Mouse (Mus musculus) liver, adult 2 months (tissue): Measurements from ENCODE around the gene 0610040J01Rik. TPM values are rescaled to one million over a fixed set of nuclear protein-coding genes. Genes with fewer than 3 reads are reported as not detected.

ENCODE experiments used
- DNase-seq: peaks from one replicate; pipeline ENCODE4 v3.0.0-alpha.2; 2011; ENCODE audit warnings: low read depth, low spot score; ENCODE audit errors: extremely low read depth
- H3K27ac ChIP-seq: fragments of 200-500 bp; replicated peaks from 2 replicates; pipeline ENCODE4 v1.5.1; 2012; ENCODE audit warnings: low read depth, mild to moderate bottlenecking, control low read depth, inconsistent platforms, low read length; ENCODE audit not compliant: insufficient read depth
- H3K27me3 ChIP-seq: fragments of 200-500 bp; 2 replicates; pipeline ENCODE4 v1.6.1; 2012; ENCODE audit warnings: mild to moderate bottlenecking, moderate library complexity, low read length, inconsistent platforms; ENCODE audit not compliant: control insufficient read depth, insufficient read depth
- H3K36me3 ChIP-seq: fragments of 200-500 bp; 2 replicates; pipeline ENCODE4 v1.6.1; 2012; ENCODE audit warnings: low read length, inconsistent platforms; ENCODE audit not compliant: control insufficient read depth, insufficient read depth
- H3K4me1 ChIP-seq: fragments of 200-500 bp; 2 replicates; pipeline ENCODE4 v1.6.1; 2011; ENCODE audit warnings: low read length; ENCODE audit not compliant: control insufficient read depth, insufficient read depth
- H3K4me3 ChIP-seq: fragments of 200-500 bp; 2 replicates; pipeline ENCODE4 v1.5.1; 2011; ENCODE audit warnings: low read depth, mild to moderate bottlenecking, control low read depth, low read length, moderate library complexity; ENCODE audit not compliant: insufficient read depth
- H3K79me2 ChIP-seq: fragments of 200-500 bp; 2 replicates; pipeline ENCODE4 v1.6.1; 2012; ENCODE audit warnings: inconsistent platforms, mild to moderate bottlenecking, low read length, moderate library complexity; ENCODE audit not compliant: control insufficient read depth, insufficient read depth
- H3K9ac ChIP-seq: fragments of 200-500 bp; 2 replicates; pipeline ENCODE4 v1.6.1; 2012; ENCODE audit warnings: low read depth, mild to moderate bottlenecking, control low read depth, inconsistent platforms, low read length
- CTCF ChIP-seq: fragments of 200-500 bp; IDR thresholded peaks from 2 replicates; pipeline ENCODE4 v1.5.1; 2011; ENCODE audit warnings: low read depth, low read length, control low read depth
- POLR2A ChIP-seq: fragments of 200-500 bp; IDR thresholded peaks from 2 replicates; pipeline ENCODE4 v1.6.1; 2011; ENCODE audit warnings: low read length, control low read depth; ENCODE audit not compliant: insufficient read depth; ENCODE audit errors: extremely low read depth
- WGBS: fragments of 180-500 bp; shearing (Covaris S2); methylation state at CpG from one replicate; pipeline ENCODE4 v1.1.7; 2018; 5-methylcytosine and 5-hydroxymethylcytosine counted together
- polyA plus RNA-seq: library from polyadenylated mRNA; depleted of rRNA; stranded (reverse); fragments of >200 nt; gene quantifications from 2 replicates; pipeline ENCODE4 v1.2.3, GENCODE M21; 2012
- total RNA-seq: library from RNA; depleted of rRNA; stranded (reverse); fragments of >200 nt; gene quantifications from 2 replicates; pipeline ENCODE4 v1.2.3, GENCODE M21; 2014

Gene 0610040J01Rik
- total and polyA plus RNA-seq, 2 experiments: 20.9 to 32.2 TPM

DNA sequence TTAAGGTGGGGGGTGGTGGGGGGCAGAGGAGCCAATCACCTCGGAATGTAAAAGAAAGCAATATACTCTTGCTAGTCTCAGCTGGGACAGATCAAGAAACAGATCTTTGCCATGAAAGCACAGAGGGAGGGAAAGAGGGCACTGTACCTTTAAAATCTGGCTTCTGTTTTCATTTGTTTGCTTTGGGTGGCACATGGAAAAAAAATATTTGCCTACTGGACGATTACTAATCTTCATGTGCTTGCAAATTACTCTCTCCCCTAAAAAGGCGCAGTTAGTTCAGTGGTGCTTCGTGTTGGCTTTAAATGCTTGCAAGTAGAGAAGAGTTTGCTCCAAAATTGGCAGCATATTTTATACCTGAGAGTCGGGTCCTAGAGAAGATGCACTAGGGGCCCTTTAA, 13.7 kb downstream of the 0610040J01Rik start:
- TF ChIP-seq CTCF: no peak
- TF ChIP-seq POLR2A: no peak
- Histone ChIP-seq H3K9ac (peak overlapping the region; percentile 58; the same call in 1 of the 2 replicates), H3K27ac (peak overlapping the region; percentile 90), H3K4me1 (peaks cover 58% of the 10 kb centered on the region), H3K36me3 (no peaks in the 10 kb centered on the region), H3K4me3 (no peak overlapping the region), H3K27me3 (no peaks in the 10 kb centered on the region), H3K79me2 (peaks cover 16% of the 10 kb centered on the region; the same call in 1 of the 2 replicates)
- DNase-seq: peak; percentile 92
- 22% methylated on average over 5 of the region's 5 CpGs for WGBS

DNA sequence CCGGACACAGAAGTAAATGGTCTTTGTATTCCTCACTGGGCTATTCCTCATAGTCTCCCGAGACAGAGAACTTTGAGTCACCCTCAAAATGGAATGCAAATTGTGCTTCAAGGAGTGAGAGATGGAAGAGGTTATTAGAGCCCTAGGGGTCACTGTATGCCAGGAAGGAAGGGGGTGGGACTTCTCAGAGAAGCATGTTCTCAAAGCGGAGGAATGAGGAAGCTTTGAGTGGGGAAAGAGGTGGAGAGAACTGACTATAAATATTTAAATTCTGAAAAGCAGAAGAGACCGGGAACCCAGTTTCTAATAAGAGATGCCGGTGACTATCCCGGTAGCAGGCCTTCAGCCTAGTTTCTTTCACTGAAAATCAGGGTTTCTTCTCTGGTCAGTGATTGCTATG, 14.8 kb downstream of the 0610040J01Rik start:
- TF ChIP-seq CTCF (no peak), POLR2A (no peak)
- no peaks in the 10 kb centered on the region for H3K36me3 ChIP-seq
- 45% methylated on average over 6 of the region's 6 CpGs for WGBS
- peaks cover 21% of the 10 kb centered on the region; the same call in 1 of the 2 replicates for H3K79me2 ChIP-seq
- no peaks in the 10 kb centered on the region for H3K27me3 ChIP-seq
- peak overlapping the region; percentile 54 for H3K27ac ChIP-seq
- H3K9ac ChIP-seq: no peak overlapping the region
- peaks cover 49% of the 10 kb centered on the region for H3K4me1 ChIP-seq
- no peak for DNase-seq
- no peak overlapping the region for H3K4me3 ChIP-seq

DNA sequence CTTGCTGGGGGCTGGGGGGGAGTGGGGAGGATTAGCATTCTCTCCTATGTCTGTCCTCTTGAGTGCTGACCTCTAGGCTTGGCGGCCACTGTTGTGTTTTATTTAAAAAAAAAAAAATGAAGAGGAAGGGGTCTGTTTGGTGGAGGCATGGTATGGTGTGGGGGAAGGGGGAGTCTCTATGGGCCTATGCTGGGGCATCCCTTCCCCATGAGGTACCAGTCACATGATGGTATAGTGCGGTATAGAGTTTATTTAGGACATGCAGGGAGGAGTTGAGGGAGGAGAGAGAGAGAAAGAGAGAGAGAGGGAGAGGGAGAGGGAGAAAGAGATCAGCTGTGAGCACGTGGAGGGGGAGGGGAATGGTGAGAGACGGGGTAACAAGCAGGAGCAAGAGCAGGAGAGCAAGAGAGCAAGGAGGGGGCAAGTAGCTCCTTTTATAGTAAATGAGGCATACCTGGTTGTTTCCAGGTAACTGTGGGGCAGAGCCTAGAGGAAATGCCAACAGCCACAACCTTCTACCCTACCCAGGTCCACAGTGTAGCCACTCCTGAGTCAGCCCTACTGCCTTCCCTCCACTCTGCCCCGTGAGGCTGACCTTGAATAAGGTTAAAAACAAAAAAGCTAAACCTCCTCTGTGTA, 15.4 kb downstream of the 0610040J01Rik start:
- H3K27ac ChIP-seq: peak overlapping the region; percentile 54
- 28% methylated on average over 5 of the region's 5 CpGs for WGBS
- TF ChIP-seq POLR2A: no peak
- no peak for TF ChIP-seq CTCF

DNA sequence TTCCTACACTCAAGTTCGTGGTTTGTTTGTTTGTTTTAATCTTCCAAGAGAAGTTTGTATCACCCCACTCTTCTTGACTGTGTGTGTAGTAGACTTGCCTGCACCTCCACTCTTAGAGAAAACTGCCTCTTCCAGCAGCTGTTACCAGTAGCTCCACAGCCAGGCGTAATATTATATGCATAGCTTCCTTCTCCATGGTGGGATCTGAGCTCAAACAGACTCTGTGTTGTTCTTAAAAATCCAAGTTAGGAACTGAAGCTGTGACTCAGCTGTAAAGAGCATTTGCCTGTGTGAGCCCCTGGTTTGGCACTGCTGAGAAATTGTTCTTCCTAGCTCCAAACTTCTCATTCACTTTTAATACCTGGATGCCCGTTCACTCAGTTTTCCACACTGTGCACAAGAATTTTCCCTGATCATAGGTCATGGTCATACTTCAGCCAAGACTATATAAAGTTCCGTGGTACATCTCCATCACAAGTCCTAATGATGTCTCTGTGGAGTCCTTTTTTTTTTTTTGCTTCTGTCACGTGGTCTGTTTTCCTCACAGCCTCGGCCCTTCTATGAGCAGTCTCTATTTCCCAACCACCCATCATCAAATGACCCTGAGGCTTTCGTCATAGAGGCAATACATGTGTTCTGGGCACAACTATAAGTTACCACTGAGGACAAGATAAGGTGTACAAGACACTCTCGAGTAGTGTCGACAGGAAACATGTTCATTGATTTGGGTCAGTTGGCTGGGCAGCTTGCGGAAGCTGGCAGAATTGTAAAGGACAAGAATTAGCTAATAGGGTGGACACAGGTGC, 16.4 kb downstream of the 0610040J01Rik start:
- peaks cover 41% of the 10 kb centered on the region for H3K4me1 ChIP-seq
- no peak for TF ChIP-seq CTCF
- no peak for TF ChIP-seq POLR2A
- H3K36me3 ChIP-seq: no peaks in the 10 kb centered on the region
- peak; percentile 83 for DNase-seq
- H3K79me2 ChIP-seq: peaks cover 29% of the 10 kb centered on the region; the same call in 1 of the 2 replicates
- WGBS: 28% methylated on average over 10 of the region's 10 CpGs
- no peak overlapping the region for H3K4me3 ChIP-seq
- peak overlapping the region; percentile 21 for H3K27ac ChIP-seq
- no peak overlapping the region for H3K9ac ChIP-seq
- no peaks in the 10 kb centered on the region for H3K27me3 ChIP-seq

More for the DNA sequence above, 15.4 kb downstream of the 0610040J01Rik start:
- H3K4me3 ChIP-seq: no peak overlapping the region
- 0 out of 2 replicates have a peak overlapping the region, but pooled peaks have one; percentile 26 for H3K9ac ChIP-seq
- DNase-seq: no peak
- no peaks in the 10 kb centered on the region for H3K36me3 ChIP-seq
- H3K79me2 ChIP-seq: peaks cover 26% of the 10 kb centered on the region; the same call in 1 of the 2 replicates
- H3K27me3 ChIP-seq: no peaks in the 10 kb centered on the region
- H3K4me1 ChIP-seq: peaks cover 47% of the 10 kb centered on the region

DNA sequence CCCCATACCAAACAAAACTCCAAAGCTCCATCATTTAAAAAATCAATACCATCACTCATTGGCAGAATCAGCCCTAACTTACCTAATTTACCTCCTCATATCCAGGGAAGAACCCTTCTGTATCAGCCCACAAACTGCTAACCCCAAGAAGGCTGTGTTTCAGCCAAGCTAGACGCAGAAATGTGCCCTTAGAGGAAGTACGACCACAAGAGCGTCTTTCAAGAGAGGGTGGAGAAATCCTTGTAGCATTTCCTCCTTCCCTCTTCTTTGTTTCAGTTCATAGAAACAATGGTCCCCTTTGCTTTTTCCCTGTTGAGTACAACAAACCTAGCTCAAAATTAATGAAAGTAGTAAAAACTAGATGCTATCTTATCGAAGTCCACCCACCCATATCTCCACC, 18.9 kb downstream of the 0610040J01Rik start:
- WGBS: 69% methylated on average over 4 of the region's 4 CpGs
- no peak overlapping the region for H3K4me3 ChIP-seq
- no peak overlapping the region for H3K9ac ChIP-seq
- no peak for DNase-seq
- H3K27me3 ChIP-seq: no peaks in the 10 kb centered on the region
- no peak overlapping the region for H3K27ac ChIP-seq
- TF ChIP-seq CTCF (no peak), POLR2A (no peak)
- peaks cover 31% of the 10 kb centered on the region for H3K4me1 ChIP-seq
- peaks cover 29% of the 10 kb centered on the region; the same call in 1 of the 2 replicates for H3K79me2 ChIP-seq
- no peaks in the 10 kb centered on the region for H3K36me3 ChIP-seq

DNA sequence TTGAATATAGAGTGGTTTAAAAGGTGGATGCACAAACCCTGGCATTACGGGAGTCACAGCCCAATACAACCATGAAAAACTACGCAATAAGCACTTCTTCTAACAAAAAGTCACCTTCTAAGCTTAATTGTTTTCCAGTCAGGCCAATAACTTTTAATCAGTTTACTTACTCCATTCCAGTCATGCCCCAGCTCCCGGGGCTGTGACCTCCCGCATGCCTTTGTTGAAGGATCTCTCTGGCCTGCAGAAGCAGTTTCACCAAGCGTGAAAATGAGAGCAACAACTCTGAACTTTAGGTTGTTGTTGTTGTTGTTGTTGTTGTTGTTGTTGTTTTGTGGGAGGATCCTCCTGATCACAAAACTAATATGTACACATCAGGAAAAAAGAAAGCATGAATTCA, 21.8 kb downstream of the 0610040J01Rik start:
- H3K4me3 ChIP-seq: no peak overlapping the region
- H3K36me3 ChIP-seq: no peaks in the 10 kb centered on the region
- no peak overlapping the region for H3K27ac ChIP-seq
- peaks cover 23% of the 10 kb centered on the region; the same call in 1 of the 2 replicates for H3K79me2 ChIP-seq
- no peaks in the 10 kb centered on the region for H3K27me3 ChIP-seq
- H3K9ac ChIP-seq: no peak overlapping the region
- WGBS: 65% methylated on average over 5 of the region's 5 CpGs
- TF ChIP-seq POLR2A: no peak
- TF ChIP-seq CTCF: no peak
- no peak for DNase-seq
- peaks cover 24% of the 10 kb centered on the region for H3K4me1 ChIP-seq
